Mouse (Mus musculus): ENCODE results near the gene Naif1.

The Naif1 gene

GRCm38 (mm10) chr2:32449761-32450754 is at the start of gene Naif1:
Naif1 (plus strand) TSS chr2:32450457.
- DNase-seq (ENCODE audit: low read depth, low spot score): peak; percentile 32

- peak; percentile 93 for DNase-seq (ENCODE audit: low read depth, low spot score)
Measured at GRCm38 (mm10) chr2:32404663-32405062, 45.6 kb upstream of the Naif1 start.

- no peak for DNase-seq (ENCODE audit: low read depth, low spot score)
Measured at GRCm38 (mm10) chr2:32407144-32407824, 43.0 kb upstream of the Naif1 start.

- no peak for DNase-seq (ENCODE audit: low read depth, low spot score)
Measured at GRCm38 (mm10) chr2:32408429-32409424, 41.5 kb upstream of the Naif1 start.

- no peak for DNase-seq (ENCODE audit: low read depth, low spot score)
Measured at GRCm38 (mm10) chr2:32411407-32411806, 38.9 kb upstream of the Naif1 start.

- no peak for DNase-seq (ENCODE audit: low read depth, low spot score)
Measured at GRCm38 (mm10) chr2:32412742-32413531, 37.3 kb upstream of the Naif1 start.

GRCm38 (mm10) chr2:32413936-32414335 is 36.3 kb upstream of the Naif1 start:
- no peak for DNase-seq (ENCODE audit: low read depth, low spot score)

GRCm38 (mm10) chr2:32415801-32416200 is 34.5 kb upstream of the Naif1 start:
- no peak for DNase-seq (ENCODE audit: low read depth, low spot score)

- no peak for DNase-seq (ENCODE audit: low read depth, low spot score)
Measured at GRCm38 (mm10) chr2:32416556-32416955, 33.7 kb upstream of the Naif1 start.

GRCm38 (mm10) chr2:32417486-32417885 is 32.8 kb upstream of the Naif1 start:
- DNase-seq (ENCODE audit: low read depth, low spot score): no peak

- DNase-seq (ENCODE audit: low read depth, low spot score): no peak
Measured at GRCm38 (mm10) chr2:32418430-32419151, 31.7 kb upstream of the Naif1 start.

GRCm38 (mm10) chr2:32419359-32419758 is 30.9 kb upstream of the Naif1 start:
- DNase-seq (ENCODE audit: low read depth, low spot score): no peak

GRCm38 (mm10) chr2:32420066-32420608 is 30.1 kb upstream of the Naif1 start:
- no peak for DNase-seq (ENCODE audit: low read depth, low spot score)

GRCm38 (mm10) chr2:32420647-32421046 is 29.6 kb upstream of the Naif1 start:
- no peak for DNase-seq (ENCODE audit: low read depth, low spot score)

GRCm38 (mm10) chr2:32421851-32422251 is 28.4 kb upstream of the Naif1 start:
- no peak for DNase-seq (ENCODE audit: low read depth, low spot score)

- DNase-seq (ENCODE audit: low read depth, low spot score): peak; percentile 67
Measured at GRCm38 (mm10) chr2:32423481-32424331, 26.6 kb upstream of the Naif1 start.

GRCm38 (mm10) chr2:32424796-32425195 is 25.5 kb upstream of the Naif1 start:
- no peak for DNase-seq (ENCODE audit: low read depth, low spot score)

GRCm38 (mm10) chr2:32425568-32425967 is 24.7 kb upstream of the Naif1 start:
- no peak for DNase-seq (ENCODE audit: low read depth, low spot score)

GRCm38 (mm10) chr2:32426141-32426540 is 24.1 kb upstream of the Naif1 start:
- DNase-seq (ENCODE audit: low read depth, low spot score): no peak
